Mouse (Mus musculus): ENCODE measurements at regions not wholly inside any gene's neighbourhood (a gene's known extent, or its start where the extent isn't known, plus 50 kb on each side); places are given as distances from the start of the nearest gene placed in this dataset.

DNA sequence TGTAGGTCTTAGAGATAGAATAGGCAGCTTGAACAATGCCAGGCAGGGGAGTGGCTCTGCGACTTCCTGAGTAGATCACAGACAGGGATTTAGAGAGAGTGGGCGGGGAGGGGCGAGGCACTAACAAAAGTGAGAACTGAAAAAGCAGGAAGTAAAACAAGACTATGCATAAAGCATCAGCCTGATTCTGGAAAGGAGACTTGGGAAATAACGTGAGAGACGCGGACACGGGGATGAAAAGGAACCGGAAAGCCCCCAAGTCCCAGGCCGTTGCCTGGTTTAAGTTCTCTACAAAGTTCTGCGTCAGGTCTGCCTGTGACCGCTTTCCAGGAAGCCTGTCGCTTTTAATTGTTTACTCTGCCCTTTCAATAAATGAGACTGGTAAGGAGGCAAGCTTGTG, 86.3 kb downstream of the D16Ertd472e start:
- TF ChIP-seq GATA4 (IDR thresholded peaks at IDR 0.05; ENCODE audit: insufficient replicate concordance, low read length) = no peak

DNA sequence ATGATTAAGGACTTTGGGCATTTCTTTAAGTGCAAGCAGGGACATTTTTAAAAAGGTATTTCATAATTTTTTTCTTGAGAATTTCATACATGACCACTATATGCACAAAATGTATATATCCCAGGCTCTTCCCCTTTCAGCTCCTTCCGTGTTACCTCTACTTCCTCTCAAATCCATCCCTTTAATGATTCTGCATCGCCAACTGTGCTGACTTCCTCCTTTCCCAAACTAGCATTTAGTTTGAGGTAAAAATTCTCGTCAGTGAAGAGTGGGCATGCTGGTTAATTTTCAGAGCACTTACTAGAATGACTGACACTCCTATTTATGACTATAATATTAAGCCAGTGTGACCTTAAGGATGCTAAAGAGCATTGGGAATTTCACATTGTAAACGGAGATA, 86.9 kb downstream of the D16Ertd472e start:
- no peak for TF ChIP-seq GATA4 (IDR thresholded peaks at IDR 0.05; ENCODE audit: insufficient replicate concordance, low read length)

DNA sequence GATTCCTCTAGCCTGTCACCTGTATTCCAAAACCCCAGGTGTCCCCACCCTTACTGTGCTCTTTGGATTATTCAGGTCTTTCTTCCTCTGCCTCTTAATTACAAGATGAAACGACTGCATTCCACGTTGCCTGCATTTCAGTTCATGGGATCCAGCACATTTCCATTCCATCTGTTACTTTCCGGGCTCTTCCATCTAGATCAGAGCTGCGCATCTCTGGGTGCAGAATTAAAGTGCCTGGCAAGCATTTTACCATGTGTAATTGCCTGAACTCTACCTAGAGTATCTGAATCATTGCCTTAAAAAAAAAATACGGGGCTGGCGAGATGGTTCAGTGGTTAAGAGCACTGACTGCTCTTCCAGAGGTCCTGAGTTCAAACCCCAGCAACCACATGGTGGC, 90.0 kb downstream of the D16Ertd472e start:
- no peak for TF ChIP-seq GATA4 (IDR thresholded peaks at IDR 0.05; ENCODE audit: insufficient replicate concordance, low read length)

DNA sequence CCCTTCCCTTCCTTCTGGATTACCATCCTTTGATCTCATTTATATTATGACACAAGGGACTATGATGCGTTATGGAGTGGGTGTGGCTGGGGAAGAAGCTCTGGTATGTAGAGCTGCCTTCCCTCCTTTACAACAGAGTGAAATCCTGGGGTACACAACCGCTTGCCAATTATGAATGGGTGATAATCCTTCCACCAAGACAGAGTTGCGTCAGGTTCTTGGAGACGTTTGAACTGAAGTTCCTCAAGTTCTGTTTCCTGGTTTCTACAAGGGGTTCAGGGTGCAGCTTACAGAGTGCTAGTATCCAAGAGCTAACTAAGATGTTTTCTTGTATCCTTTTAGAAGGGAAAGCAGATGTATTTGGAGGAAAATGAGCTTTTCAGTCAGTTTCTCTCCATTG, 92.2 kb downstream of the D16Ertd472e start:
- no peak for TF ChIP-seq GATA4 (IDR thresholded peaks at IDR 0.05; ENCODE audit: insufficient replicate concordance, low read length)

DNA sequence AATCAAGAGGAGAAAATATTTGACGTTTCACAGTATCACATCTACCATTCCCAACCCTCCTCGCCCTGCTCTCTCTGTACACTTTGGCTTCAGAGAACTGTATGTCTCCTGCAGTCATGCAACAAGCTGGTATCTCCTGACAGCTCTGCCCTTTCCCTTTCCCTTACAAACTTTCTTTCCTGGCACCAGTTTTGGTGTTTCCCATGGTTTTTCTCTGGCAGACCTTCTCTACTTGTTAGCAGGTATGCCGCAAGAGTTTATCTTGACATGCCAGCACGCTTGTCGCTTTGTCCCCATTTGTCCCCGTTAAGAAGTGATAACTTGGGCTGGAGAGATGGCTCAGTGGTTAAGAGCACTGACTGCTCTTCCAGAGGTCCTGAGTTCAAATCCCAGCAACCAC, 94.9 kb downstream of the D16Ertd472e start:
- TF ChIP-seq GATA4 (IDR thresholded peaks at IDR 0.05; ENCODE audit: insufficient replicate concordance, low read length) = no peak

DNA sequence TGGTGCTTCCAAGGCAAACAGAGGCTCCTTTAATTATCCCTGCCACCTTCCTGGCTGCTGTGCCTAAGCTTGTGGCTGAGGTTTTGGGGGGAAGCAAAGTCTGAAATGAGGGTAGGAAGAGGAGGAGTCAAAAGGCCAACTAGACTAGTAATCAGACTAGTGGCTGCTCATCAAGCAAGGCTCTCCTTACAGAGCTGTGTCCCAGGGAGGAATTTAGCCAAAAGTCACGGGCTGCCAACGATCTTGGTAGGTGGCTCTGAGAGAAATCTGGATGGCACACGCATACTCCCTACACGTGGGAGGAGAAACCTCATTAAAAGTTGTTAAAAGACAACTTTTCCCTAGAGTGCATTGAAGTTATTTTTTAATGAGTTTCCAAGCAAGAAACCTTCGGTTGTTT, 95.4 kb downstream of the D16Ertd472e start:
- TF ChIP-seq GATA4 (IDR thresholded peaks at IDR 0.05; ENCODE audit: insufficient replicate concordance, low read length) = no peak

DNA sequence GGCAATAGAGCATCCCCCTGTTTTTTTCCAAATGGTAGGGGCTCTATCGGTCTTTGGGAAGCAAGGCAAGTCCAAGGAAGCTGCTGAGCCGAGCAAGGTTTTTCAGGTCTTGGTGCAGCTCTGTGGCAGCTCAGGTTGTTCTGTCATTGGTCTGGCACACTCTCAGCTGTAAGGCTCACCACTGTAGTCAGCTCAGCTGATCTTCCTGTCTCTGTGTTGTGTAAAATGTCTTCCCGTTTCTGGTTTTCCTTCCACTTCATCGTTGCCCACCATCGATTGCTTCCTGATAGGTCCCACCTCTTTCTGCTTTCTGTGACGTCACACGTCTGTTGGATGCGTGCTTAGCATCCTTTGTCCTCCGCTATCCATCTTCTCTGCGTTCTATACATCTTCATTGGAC, 96.2 kb downstream of the D16Ertd472e start:
- no peak for TF ChIP-seq GATA4 (IDR thresholded peaks at IDR 0.05; ENCODE audit: insufficient replicate concordance, low read length)

DNA sequence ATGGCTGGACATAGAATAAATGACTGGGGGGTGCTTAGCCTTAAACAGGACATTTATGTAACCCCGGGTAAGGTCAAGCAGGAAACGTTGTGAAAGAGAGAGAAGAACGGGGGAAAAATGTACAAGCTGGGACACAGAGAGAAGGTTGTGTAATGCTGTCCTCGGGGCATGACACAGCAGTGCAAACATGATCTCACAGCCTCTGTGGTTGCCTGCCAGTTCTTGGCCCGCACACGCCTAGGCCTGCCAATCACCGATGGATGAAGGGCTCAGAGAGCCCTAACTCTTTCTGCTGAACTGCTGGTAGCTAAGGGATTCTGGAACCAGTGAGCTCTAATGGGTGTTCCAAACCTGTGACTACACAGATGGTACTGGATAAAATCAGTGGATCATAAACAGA, 96.5 kb upstream of the Btg3 start:
- TF ChIP-seq GATA4 (IDR thresholded peaks at IDR 0.05; ENCODE audit: insufficient replicate concordance, low read length) = no peak

DNA sequence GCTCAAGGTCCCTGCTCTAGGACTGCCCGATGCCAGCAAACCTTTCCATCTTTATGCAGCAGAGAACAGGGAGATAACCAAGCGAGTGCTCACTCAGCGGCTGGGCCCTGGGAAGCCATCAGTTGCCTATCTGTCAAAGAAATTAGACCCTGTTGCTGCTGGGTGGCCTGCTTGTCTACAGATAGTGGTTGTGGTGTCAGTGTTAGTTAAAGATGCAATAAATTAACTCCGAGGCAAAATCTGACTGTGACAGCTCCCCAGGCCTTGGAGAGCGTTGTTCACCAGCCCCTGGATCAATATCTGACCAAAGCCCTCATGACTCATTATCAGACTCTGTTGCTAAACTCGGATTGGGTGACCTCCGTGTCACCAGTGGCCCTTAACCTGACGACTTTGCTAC, 83.0 kb upstream of the Btg3 start:
- TF ChIP-seq GATA4 (IDR thresholded peaks at IDR 0.05; ENCODE audit: insufficient replicate concordance, low read length) = peak; percentile 48; the same call in 1 of the 2 replicates

DNA sequence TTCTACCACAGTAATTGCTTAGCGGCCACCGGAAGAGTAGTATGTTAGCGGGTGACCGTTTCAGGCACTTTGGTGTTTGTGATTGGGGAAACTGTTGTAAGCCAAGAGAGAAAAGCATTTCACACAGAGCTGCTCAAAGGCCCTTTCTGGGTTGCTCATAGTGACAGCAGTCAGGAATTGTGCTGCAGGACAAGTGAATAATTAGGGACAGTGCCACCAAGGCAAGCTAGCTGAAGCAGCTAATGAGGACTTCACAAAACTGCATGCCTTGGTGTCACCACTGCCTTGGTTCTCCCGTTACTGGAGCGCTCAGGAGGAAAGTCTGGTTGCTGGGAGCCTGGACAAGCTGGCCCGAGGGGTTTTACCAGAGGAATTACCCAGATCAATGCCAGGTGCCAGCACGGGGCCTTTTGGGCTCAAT, 80.7 kb upstream of the Btg3 start:
- TF ChIP-seq GATA4 (IDR thresholded peaks at IDR 0.05; ENCODE audit: insufficient replicate concordance, low read length) = no peak

DNA sequence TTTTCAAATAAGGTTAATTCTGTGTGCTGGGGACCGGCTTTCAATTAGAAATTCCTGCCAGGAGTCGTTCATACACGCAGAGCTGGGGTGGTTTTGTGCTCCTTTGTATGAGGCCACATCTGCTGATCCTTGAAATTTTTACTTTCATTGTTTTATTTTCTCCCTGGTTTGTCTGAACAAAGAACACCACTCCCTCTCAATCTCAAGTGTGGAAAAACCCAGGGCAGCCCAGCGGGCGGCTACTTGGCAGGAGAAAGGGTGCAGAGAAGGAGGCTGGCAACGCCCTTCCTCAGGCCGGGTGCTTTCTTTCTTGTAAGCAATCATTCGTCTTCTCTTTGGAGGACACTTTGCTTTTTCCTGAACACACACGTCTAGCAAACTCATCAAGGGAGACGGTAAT, 79.4 kb upstream of the Btg3 start:
- no peak for TF ChIP-seq GATA4 (IDR thresholded peaks at IDR 0.05; ENCODE audit: insufficient replicate concordance, low read length)

DNA sequence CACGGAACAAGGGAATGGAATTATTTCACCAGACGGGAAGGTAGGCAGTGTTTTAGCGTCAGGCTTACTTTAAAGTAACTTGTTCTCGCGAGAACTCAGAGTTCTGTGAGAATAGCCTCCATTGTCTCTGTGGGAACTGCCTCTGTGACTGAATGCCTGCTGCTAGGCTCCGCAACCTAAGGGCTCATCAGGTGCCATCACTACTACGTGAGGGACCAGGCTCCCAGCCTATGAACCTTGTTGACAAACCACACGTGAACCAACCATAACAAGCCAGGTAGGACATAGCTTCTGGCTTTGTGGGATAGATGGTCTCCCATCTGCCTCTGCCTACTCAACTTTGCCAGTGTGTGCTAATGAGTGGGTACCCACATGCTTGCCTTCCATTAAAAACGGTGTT, 77.5 kb upstream of the Btg3 start:
- no peak for TF ChIP-seq GATA4 (IDR thresholded peaks at IDR 0.05; ENCODE audit: insufficient replicate concordance, low read length)

DNA sequence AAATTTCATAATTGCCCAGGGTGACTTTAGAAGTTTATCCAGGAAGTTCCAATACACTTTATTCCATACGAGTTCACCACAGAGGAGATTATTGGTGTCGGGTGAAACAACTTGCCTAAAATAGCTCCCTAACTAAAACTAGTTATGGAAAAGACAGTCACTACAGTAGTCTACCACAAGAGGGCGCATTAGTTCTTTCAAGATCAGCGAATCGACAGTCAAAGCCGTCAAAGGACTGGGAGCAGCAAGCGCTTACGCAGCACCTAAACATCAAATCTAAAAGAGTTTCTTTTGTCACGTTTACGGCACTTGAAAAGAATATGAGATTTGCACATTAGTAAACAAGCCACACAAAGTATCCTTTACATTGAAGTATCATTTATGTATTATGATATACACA, 75.3 kb upstream of the Btg3 start:
- TF ChIP-seq GATA4 (IDR thresholded peaks at IDR 0.05; ENCODE audit: insufficient replicate concordance, low read length) = no peak

DNA sequence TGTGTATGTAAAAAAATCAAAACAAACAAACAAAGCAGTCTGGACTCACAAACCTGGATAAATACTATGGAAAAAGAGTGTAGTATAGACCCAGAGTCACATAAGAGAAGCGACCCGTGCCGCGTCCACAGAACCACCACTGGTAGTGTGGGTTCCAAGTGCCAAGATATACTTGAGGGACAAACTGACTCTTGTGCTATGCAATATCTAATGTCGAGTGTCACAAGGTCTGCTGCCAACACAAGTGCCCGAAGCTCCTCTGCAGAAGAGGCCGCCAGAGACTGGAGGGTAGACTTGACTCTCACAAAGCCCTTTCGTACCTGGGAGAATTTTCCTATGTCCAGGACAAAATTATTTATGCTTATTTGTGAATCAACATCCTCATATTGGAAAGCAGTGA, 74.8 kb upstream of the Btg3 start:
- TF ChIP-seq GATA4 (IDR thresholded peaks at IDR 0.05; ENCODE audit: insufficient replicate concordance, low read length) = no peak

DNA sequence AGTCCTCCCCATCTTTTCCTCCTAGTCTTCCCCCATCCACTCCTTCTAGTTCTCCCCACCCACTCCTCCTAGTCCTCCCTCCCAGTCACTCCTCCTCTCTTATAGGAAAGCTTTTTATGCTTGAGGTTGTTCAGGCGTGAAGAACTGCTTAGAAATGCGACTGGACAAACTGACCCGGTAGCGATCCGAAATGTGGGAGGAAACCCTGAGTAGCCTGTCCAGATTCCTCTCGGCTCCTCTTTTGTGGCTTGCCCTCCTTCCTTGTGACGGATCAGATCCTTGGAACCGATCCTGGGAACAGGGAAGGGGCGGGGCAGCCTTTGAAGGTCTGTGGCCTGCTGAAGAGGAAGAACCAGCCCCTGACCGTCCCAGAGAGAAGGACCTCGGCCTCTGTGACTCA, 74.3 kb upstream of the Btg3 start:
- TF ChIP-seq GATA4 (IDR thresholded peaks at IDR 0.05; ENCODE audit: insufficient replicate concordance, low read length) = no peak

DNA sequence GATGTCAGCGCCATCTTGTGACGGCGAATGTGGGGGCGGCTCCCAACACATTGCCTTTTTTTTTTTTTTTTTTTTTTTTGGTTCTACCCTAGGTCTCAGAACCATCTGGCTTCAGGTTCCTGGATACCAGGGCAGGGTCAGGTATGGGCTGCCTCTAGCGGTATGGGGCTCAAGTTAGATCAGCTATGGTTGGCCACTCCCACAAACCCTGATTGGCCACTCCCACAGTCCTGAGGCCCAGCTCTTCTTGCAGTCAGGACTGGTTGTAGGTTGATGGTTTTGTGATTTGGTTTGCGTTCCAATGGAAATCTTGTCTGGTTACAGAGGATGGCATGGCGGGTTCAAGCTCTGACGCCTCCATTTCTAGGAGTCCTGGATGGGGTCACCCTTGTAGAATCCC, 72.2 kb upstream of the Btg3 start:
- TF ChIP-seq GATA4 (IDR thresholded peaks at IDR 0.05; ENCODE audit: insufficient replicate concordance, low read length) = no peak

DNA sequence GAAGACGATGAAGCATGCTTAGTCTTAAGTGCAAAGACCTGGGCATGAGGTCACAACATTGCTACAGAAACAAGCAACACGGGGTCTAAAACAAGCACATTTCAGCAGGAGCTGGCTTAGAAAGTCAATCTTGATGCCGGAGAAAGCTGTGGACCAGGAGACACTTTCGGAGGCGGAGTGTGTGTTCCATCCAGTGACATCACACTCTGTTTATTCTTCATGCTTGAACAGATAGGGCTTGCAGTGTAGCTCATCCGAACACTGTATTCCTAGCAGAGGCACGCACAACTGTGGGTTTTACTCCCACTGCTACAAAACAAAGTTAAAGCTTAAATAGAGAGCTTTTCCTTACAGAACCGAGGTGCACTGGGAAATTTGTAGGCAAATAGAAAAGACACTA, 66.3 kb upstream of the Btg3 start:
- no peak for TF ChIP-seq GATA4 (IDR thresholded peaks at IDR 0.05; ENCODE audit: insufficient replicate concordance, low read length)

DNA sequence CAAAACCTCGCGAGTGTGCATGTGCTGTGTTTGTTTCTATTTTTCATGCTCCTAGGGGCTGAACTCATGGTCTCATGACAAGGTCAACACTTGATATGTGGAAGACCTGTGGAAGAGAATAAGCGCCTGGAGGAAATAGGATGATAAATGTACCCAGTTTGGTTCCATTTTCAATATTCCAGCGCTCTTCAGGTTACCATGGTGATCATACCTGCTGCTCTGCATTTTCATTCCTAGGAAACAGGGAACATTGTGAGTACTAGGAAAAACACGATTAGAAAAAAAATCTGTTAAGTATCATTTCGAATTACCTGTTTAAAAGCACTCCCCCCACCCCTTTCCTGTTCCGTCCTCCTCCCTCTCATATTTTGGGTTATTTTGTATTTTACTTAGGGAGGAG, 65.8 kb upstream of the Btg3 start:
- TF ChIP-seq GATA4 (IDR thresholded peaks at IDR 0.05; ENCODE audit: insufficient replicate concordance, low read length) = no peak

Measured in liver, adult (tissue).